Mouse (Mus musculus) heart, adult 11 months (tissue): Measurements from ENCODE around the gene Arpc2.
A peak's percentile ranks its signal among the peaks of the same experiment; 100 is the strongest.

Experiments
- DNase-seq: peaks from one replicate; pipeline ENCODE4 v3.0.0; 2022

Gene Arpc2

DNA sequence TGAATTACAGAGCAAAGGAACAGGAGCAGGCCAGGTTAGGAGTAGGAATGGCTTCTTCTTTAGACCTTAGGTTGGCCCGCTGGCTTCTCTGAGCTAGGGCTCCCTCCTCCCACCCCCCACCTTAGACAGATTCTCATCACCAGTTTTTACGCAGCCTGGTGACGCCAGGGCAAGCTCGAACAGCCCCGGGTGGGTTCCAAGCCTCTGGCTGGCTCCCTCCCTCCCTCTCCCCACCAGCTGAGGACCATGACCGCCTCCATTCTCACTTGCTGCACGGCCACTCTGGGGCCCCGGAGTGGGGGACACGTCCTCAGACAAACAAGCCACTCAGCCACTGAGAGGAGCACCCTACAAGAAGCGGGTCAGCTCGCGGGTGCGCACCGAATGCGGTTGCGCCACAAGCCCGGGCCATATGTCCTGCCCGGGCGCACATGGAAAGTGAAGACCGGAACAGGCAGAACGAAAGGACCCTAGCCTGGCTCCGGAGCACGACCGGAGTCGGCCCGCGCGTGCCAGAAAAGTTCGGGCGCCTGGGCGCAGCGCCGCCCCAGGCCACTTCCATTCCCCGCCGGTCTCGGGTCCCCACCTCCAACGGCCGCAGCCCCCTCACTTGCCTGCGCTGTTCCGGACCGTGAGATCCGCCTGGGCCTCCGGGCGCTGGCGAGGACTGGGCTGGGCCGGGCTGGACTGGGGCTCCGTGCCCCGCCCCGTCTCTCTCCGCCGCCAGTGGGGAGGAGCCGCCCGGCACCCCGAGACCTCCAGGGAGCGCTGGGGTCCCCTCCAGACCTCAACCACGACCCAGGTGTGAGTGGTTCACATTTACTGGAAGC lies 67.8 kb downstream of the Arpc2 start:
- DNase-seq, result peak; percentile 99

DNA sequence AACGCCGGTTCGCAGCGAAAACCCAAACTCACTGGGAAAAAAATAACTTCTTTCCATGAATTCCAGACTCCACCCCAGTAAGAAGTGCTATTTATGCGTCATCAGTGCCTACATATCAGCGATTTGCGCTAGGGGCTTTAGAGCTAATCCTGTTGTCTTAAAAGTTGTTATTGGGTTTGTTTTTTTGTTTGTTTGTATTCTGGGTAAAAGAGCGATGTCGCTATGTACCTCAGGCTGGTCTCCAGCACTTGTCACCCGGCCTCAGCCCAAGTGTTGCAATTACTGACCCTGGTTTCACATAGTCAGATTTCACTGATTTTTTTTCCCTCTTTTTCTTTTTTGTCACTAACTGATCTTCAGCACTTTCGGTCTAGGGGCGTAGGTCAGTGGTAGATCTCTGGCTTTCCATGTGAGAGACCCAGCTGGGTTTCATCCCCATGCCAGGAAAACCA lies 68.5 kb downstream of the Arpc2 start:
- no peak for DNase-seq

DNA sequence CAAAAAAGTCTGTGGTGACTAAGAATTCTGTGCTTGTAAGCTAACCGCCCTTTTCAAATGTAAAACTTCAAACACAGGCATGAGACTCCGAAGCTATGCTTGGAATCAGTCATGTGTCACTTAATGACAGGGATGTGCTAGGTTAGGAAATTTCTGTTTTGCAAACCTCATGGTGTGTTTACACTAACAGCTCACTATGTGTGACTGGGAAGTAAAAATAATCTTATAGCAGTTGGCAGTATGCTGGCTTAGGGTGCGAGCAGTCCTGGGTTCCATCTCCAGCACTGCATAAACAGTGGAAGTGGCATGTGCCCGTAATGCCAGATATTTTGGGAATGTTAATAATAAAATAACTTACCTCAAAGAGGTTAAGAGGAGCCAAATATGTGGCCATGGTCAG lies 69.1 kb downstream of the Arpc2 start:
- no peak for DNase-seq

DNA sequence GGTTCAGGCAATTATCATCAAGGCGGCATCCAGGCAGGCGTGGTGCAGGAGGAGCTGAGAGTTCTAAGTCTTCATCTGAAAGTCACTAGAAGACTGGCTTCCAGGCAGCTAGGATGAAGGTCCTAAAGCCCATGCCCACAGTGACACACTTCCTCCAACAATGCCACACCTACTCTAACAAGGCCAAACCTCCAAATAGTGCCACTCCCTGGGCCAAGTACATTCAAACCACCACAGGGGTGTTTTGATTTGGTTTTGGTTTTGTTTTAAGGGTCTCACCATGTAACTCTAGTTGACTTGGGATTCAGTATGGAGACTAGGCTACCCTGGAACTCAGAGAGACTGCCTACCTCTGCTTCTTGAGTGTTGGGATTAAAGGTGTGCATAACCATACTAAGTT lies 69.6 kb downstream of the Arpc2 start, which contains the start of gene Tmbim1:
Gene Tmbim1 (minus strand): TSS at position 101 of the 400 bp plus-strand sequence.
- peak; percentile 89 for DNase-seq

DNA sequence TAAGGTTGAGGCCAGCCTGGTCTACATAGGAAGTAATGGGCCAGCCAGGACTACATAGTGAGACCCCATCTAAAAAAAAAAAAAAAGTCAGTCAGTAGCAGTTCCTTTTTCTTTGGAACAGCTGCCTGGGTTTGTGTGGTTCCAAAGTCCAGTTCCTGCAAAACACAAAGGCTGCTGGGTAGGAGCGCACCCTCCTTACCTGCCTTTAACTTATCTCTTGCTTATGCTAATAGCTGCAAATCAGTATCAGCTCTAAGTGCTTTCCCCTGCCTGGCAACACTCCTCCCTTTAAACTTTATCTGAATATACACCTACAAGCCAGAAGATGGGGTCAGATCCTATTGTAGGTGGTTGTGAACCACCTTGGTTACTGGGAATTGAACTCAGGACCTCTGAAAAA lies 71.3 kb downstream of the Arpc2 start:
- DNase-seq, result no peak

DNA sequence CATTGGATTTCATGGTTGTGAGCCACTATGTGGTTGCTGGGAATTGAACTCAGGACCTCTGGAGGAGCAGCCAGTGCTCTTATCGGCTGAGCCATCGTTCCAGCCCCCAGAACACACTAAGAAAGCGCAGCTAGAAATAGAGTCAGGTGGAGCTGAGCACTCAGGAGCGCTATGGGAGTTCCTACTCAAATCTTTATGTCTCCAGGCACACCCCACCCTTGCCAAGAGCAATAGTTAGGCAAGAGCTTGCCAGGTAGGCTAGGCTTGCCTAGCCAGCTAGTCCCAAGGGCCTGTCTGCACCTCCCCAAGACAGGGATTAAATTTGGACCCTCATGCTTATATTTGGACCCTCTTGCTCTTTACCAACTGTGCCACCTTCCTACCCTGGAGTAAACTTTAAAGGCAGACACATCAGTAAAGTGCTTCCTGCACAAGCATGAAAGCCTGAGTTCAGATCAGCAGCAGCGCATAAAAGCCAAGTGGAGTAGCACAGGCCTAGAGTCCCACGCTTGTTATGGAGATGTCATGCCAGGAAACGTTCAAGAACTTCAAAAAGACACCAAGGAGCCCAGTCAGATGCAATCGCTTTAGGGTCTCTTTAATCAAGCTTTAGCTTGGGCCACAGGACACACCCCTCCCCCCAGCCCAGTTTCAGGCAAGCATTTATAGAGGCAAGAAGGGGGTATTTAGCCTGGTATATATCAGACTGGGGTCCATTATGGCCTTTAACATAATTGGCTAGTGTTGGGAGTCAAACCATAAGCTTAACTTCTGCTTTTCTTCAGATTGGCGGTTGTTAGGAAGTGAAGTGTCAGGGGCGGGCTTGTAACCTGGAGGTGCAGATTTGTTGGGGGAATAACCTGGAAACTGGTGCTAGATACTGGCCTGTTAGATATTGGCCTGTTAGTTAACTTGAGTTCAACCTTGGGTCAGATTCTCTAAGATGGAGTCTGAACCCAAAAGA lies 72.4 kb downstream of the Arpc2 start:
- DNase-seq, result peak; percentile 89

DNA sequence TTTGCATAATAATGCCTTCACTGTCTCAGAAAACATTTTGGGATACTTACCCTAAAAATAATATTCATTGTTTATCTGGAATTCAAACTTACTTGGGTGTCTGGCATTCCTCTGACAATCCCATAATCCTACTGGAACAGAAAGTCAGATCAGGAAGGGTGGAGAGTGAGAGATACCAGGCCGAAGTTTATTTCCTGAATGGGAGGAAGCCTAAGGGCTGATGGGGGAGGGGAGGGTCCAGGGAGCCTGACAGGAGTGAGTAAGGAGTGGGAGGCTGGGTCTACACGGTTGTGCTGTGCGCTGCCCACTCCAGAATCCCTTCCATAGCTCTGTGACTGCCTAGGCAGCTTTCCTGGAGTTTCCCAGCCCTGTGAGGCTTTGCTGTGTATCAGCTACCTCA lies 73.9 kb downstream of the Arpc2 start:
- peak; percentile 92 for DNase-seq

DNA sequence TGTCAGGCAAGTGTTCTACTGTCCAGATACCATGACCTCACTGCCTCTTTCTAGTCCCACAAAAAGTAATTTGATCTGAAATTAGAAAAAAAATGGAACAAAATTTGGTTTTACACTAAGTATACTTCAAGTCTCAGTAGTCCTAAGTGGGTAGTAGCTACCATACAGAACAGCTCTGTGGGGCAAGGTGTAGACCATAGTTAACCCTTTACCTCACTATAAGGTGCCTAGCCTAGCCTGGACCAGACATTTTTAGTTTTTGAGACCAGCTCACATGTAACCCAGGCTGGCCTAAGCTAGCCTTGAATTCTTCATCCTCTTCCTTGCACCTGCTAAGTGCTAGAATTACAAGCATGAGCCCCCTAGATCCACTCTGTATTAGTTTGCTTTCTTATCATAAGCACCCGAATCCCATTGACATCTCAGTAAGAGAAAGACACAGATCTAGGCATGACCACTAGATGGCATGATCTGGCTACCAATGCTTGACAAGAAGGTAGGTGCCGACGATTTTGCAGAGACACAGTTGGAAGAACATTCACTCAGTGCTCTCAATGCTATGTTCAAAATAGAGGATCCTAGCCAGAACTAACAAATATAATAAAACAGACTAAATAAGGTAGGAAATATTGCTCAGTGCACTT lies 77.3 kb downstream of the Arpc2 start:
- DNase-seq, result peak; percentile 95

DNA sequence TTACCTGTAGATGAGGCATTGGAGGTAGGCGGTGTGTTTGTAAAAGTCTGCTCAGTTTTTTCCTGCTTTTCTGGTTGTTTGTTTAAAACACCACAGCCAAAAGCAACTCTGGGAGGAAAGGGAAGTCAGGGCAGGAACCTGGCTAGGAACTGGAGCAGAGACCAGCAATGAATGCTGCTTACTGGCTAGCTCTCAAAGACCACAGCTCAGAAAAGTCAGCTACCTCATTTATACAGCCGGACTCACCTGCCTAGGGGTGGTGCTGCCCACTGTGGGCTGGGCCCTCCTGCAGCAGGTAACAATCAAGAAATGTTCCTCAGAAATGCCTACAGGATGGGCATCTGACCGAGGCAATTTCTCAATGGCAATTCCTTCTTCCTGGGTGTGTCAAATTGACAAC lies 78.9 kb downstream of the Arpc2 start:
- peak; percentile 90 for DNase-seq

DNA sequence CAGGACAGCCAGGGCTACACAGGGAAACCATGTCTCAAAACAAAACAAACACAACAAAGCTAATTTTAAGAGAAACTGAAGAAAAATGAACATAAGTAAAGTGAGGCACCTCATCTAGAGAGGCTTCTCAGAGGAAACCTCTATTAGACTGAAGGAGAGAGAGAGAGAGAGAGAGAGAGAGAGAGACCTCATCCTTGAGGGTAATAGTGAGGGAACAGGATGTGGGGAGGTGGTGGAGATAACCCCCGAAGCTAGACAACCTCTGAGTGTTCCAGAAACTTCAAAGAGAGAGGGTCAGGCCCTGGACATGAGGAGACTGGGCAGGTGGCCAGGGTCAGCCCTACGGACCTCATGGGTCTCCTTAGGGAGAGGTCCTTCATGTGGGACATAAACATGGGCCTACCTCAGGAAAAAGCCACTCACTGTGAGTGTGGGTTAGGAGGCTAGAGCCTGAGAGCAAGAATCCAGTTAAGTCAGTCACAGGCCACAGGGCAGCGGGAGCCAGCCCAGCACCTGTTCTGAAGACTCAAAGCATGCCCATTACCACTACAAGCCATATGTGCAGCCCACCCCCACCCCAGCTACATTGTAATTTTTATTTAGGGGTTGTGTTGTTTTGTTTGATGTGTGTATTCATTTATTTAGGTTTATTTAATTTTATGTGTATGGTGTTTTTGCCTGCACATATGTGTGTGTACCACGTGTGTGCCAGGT lies 80.4 kb downstream of the Arpc2 start:
- peak; percentile 88 for DNase-seq
